Mouse (Mus musculus) neural tube, embryonic 12.5 days (tissue): ENCODE results near the gene Adgrg5. TPM values are rescaled to one million over a fixed set of nuclear protein-coding genes. Genes with fewer than 3 reads are reported as not detected.

Experiments used
- ATAC-seq: fragments of 200-750 bp; cut with Nextera tagmentation; 2 replicates; pipeline ENCODE4 v1.8.0; 2017; ENCODE audit warnings: low read depth, mild to moderate bottlenecking, moderate TSS enrichment, moderate library complexity; ENCODE audit not compliant: low FRiP score
- H3K27ac ChIP-seq: fragments of 300-500 bp; sonication (generic); 2 replicates; pipeline ENCODE4 v1.5.1; 2016
- H3K27me3 ChIP-seq: fragments of 300-500 bp; sonication (generic); replicated peaks from 2 replicates; pipeline ENCODE4 v1.6.1; 2016; ENCODE audit warnings: mild to moderate bottlenecking
- H3K36me3 ChIP-seq: fragments of 300-500 bp; sonication (generic); 2 replicates; pipeline ENCODE4 v1.6.1; 2016; ENCODE audit warnings: mild to moderate bottlenecking
- H3K4me1 ChIP-seq: fragments of 300-500 bp; sonication (generic); 2 replicates; pipeline ENCODE4 v1.6.1; 2016
- H3K4me2 ChIP-seq: fragments of 300-500 bp; sonication (generic); replicated peaks from 2 replicates; pipeline ENCODE4 v1.6.1; 2016; ENCODE audit warnings: mild to moderate bottlenecking
- H3K4me3 ChIP-seq: fragments of 300-500 bp; sonication (generic); 2 replicates; pipeline ENCODE4 v1.5.1; 2016
- H3K9ac ChIP-seq: fragments of 300-500 bp; sonication (generic); 2 replicates; pipeline ENCODE4 v1.6.1; 2016; ENCODE audit warnings: mild to moderate bottlenecking
- H3K9me3 ChIP-seq: fragments of 300-500 bp; sonication (generic); 2 replicates; pipeline ENCODE4 v1.6.1; 2016; ENCODE audit warnings: mild to moderate bottlenecking
- WGBS: fragments of 180-500 bp; shearing (Covaris S2); methylation state at CpG from one replicate; pipeline ENCODE4 v1.1.7; 2016; 5-methylcytosine and 5-hydroxymethylcytosine counted together
- polyA plus RNA-seq: library from polyadenylated mRNA; unstranded; fragments of >200 nt; fragmentation: Nextera tagmentation; extraction: Ambion mirVana; gene quantifications from 2 replicates; pipeline ENCODE4 v1.2.1, GENCODE M21; 2016

Gene Adgrg5
- 0.06 and 0.16 TPM in 2 replicates for polyA plus RNA-seq

DNA sequence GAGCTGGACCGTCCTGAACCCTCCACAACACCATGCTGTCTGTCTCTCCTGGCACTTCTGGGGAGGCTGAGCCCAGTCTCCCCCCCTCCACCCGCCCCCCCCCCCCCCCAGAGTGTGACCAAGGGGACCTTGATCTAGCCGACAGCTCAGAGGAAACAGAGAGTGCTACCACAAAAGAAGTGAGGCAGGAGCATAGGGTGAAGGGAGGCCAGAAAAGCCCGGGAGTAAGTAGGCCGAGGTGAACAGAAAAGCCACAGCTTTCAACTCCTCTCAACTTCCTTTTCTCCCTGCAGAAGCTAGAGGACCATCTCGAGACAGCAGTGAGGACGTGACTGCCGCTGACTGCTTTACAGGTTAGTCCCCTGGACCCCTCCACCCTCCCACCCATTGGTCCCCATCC is at the start of gene Adgrg5:
Gene Adgrg5, plus strand, starts transcription at position 290 of the 400 bp plus-strand sequence.
- no peak within 1 kb of the TSS for H3K4me3 ChIP-seq
- H3K27me3 ChIP-seq: no peaks in the 10 kb centered on the region
- WGBS: 68% methylated on average over 7 of the region's 8 CpGs
- no peak within 1 kb of the TSS for H3K27ac ChIP-seq
- no peak within 1 kb of the TSS for H3K4me2 ChIP-seq
- H3K4me1 ChIP-seq: no peaks in the 10 kb centered on the region
- H3K36me3 ChIP-seq: no peaks in the 10 kb centered on the region
- H3K9ac ChIP-seq: no peak within 1 kb of the TSS
- ATAC-seq: no peak
- no peaks in the 10 kb centered on the region for H3K9me3 ChIP-seq

DNA sequence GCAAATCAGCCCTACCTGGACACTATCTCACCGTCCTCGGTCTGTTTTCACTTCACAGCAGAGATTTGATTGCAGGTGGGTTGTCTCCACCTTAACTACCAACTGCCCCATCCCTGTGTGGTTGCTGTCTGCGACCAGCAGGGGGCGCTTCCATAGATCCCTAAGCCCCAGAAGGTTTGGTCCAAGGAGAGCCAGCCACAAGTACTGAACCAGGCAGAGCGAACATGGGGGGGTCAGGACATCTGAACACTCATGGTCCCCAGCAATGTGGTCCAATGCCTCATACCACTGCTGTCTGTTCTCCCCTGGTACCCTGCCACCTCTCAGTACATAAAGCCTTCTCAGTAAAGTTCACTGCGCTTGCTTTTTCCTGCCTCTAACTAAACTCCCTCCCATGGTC is 49.1 kb upstream of the Adgrg5 start:
- 0 out of 2 replicates have a peak overlapping the region, but pooled peaks have one; percentile 0 for H3K4me3 ChIP-seq
- peaks cover 28% of the 10 kb centered on the region for H3K27me3 ChIP-seq
- H3K9ac ChIP-seq: no peak overlapping the region
- H3K4me2 ChIP-seq: peak overlapping the region; percentile 98
- no peak for ATAC-seq
- H3K36me3 ChIP-seq: no peaks in the 10 kb centered on the region
- 13% methylated on average over 6 of the region's 6 CpGs for WGBS
- H3K4me1 ChIP-seq: peaks cover 40% of the 10 kb centered on the region
- no peak overlapping the region for H3K27ac ChIP-seq
- no peaks in the 10 kb centered on the region for H3K9me3 ChIP-seq

DNA sequence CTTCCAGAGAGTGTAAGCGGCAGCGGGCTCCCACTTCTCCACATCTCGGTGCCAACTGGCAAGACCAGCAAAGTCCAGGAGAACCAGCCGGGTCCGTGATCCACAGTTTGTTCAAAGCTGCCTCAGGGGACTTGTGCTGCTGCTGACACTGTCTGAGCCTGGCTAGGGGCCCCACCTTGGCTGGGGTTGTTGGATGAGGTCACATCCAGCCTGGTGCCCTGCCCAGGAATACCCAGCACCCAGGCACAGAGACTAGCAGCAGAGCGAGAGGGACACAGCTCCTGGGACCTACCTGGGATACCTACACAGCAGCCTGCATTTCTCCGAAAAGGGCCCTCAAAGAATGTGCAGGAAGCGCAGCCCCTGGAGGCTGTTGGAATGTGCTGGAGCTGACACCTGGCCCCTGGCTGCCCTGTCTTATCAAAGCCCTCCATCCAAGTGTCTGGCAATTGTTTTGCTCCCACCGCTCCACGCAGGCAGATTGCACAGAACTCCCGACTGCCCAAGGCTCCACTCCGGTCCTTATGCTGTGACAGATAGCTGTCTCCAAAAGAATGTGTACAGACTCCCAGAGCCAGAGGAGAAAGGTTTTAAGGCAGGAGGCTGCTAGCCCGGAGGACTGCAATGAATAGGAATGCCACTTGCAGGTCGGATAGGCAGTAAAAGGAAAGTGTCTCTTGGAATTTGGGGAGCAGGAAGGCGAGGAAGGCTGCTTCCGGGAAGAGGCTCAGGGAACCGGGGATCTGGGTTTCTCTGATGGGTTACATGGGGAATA is 48.2 kb upstream of the Adgrg5 start:
- Histone ChIP-seq H3K4me3 (peak overlapping the region; percentile 58), H3K9ac (peak overlapping the region; percentile 68; the same call in 1 of the 2 replicates), H3K4me2 (peak overlapping the region; percentile 98), H3K4me1 (peaks cover 30% of the 10 kb centered on the region), H3K27ac (no peak overlapping the region), H3K9me3 (no peaks in the 10 kb centered on the region), H3K27me3 (peaks cover 19% of the 10 kb centered on the region), H3K36me3 (no peaks in the 10 kb centered on the region)
- no peak for ATAC-seq
- 17% methylated on average over 17 of the region's 17 CpGs for WGBS

DNA sequence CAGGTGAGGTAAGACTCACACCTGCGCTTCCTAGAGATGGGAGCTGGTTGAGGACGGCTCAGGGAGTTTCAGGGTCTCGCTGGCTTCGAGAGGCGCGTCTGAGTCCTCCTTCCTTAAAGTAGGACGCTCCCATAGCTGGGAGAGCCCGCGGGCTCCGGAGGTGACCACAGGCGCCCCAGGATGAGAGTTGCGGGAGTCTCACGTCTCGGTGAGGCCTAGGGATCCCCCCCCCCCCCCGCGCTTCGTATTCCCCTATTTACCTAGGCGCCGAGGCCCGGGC is 47.7 kb upstream of the Adgrg5 start:
- Histone ChIP-seq H3K36me3 (no peaks in the 10 kb centered on the region), H3K27me3 (peaks cover 17% of the 10 kb centered on the region), H3K9ac (peak overlapping the region; percentile 68), H3K27ac (no peak overlapping the region), H3K4me1 (peaks cover 25% of the 10 kb centered on the region), H3K4me2 (peak overlapping the region; percentile 98), H3K4me3 (peak overlapping the region; percentile 58), H3K9me3 (no peaks in the 10 kb centered on the region)
- WGBS: under 1% methylated on average over 19 of the region's 20 CpGs
- ATAC-seq: no peak; the same call in 1 of the 2 replicates

DNA sequence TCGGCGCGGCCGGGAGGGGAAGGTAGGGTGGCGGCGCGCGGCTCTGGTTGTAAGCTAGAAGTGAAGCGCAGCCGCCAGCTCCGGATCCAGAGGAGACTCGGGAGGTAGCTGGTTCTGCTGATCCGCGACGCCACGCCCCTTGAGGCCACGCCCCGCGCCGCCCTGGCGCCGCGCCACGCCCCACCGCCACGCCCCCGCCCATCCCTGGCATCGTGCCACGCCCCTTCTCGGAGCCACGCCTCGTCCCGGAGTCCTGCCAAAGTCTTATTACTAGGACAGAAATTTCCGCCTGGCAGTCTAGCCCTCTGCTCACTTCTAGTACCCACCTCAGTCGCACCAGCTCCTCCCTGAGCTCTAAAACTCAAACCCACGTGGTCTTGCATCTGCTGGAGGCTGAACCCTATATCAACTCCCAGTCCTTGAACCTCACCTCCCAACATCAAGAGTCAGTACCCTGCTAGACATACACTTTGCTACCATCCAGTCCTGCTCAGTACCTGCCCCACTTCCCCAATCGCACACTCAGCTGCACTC is 47.2 kb upstream of the Adgrg5 start, which contains the start of gene Dok4:
Gene Dok4, minus strand, starts transcription at position 134 of the 534 bp plus-strand sequence.
- H3K4me3 ChIP-seq: peak within 1 kb of the TSS; percentile 58
- WGBS: under 1% methylated on average over 37 of the region's 37 CpGs
- ATAC-seq: peak; percentile 66
- no peaks in the 10 kb centered on the region for H3K9me3 ChIP-seq
- H3K4me1 ChIP-seq: peaks cover 21% of the 10 kb centered on the region
- H3K27me3 ChIP-seq: peaks cover 17% of the 10 kb centered on the region
- H3K36me3 ChIP-seq: no peaks in the 10 kb centered on the region
- H3K4me2 ChIP-seq: peak within 1 kb of the TSS; percentile 98
- no peak within 1 kb of the TSS for H3K27ac ChIP-seq
- H3K9ac ChIP-seq: peak within 1 kb of the TSS; percentile 68

DNA sequence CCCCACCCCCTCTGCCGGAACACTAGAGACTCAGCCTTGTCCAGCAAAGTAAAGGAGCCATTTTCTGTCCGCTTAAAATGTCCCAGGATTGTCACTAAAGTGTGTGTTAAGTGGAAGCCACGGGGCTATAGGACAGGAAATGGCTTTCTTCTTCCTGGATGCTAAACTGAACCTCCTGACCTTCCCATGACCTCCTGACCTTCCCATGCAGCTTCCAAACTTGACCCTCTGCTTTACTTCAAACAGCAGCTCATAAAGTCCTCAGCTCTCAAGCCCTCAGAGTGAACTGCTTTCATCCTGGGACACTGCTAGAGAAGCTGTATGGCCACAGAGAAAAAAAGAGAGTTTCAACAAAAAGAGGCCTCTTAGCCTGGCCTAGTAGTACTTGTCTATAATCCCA is 46.7 kb upstream of the Adgrg5 start:
- Histone ChIP-seq H3K36me3 (no peaks in the 10 kb centered on the region), H3K9me3 (no peaks in the 10 kb centered on the region), H3K27ac (no peak overlapping the region), H3K9ac (no peak overlapping the region), H3K4me1 (peaks cover 15% of the 10 kb centered on the region), H3K4me2 (peak overlapping the region; percentile 98), H3K27me3 (peaks cover 17% of the 10 kb centered on the region), H3K4me3 (no peak overlapping the region; the same call in 1 of the 2 replicates)
- 40% methylated on average over 3 of the region's 3 CpGs for WGBS
- no peak for ATAC-seq

DNA sequence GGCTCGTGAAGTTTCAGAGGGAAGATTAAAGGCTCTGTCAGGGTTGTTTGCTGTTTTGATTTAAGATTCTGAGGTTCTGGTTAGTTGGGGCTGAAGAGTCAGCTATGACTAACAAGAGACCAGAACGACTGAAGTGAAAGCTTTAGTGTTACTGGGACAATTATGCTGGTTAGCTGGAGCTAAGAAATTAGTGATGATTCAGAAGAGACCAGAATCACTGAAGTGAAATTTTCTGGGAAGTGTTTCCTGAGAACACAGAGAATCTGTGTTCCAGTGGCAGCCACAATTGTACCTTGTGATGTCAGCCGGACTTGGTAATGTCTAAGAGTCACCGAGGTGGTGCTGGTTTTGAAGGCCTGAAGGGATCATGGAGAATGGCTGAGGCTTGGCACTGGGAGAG is 42.8 kb upstream of the Adgrg5 start:
- ATAC-seq: no peak
- Histone ChIP-seq H3K4me3 (no peak overlapping the region), H3K9ac (no peak overlapping the region), H3K36me3 (no peaks in the 10 kb centered on the region), H3K4me2 (no peak overlapping the region), H3K4me1 (no peaks in the 10 kb centered on the region; the same call in 1 of the 2 replicates), H3K27me3 (no peaks in the 10 kb centered on the region), H3K27ac (no peak overlapping the region), H3K9me3 (no peaks in the 10 kb centered on the region)
- 88% methylated on average over 4 of the region's 4 CpGs for WGBS

DNA sequence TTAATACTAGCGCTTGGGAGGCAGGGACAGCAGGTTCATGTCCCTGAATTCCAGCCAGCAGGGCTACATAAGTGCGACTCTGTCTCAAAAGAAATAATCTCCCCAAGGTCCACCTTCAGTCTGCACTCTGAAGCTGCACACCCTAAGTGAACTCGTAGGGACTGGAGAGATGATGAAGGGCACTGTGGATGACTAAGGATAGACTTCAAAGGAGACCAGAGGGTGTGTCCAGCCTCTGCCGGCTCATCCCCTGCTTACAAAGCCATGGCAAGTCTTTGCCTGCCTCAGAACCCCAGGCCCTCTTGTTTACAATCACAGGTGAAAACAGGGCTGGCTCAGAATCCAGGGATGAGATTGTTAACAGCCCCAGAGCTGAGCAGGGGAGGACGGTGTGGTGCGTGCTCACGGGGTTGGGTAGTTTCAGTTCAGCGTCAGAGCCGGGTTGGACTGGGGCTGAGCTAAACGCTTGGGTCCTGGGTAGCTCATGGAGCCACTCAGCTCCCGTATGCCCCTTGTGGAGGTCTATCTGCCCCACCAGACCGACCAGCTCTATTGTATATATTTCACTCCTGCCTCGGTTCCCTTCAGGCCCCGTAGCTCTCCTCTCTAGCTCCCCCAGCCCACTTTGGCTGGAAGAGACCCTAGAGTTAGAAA is 35.0 kb upstream of the Adgrg5 start:
- no peaks in the 10 kb centered on the region for H3K4me1 ChIP-seq
- no peak for ATAC-seq
- H3K27ac ChIP-seq: no peak overlapping the region
- H3K36me3 ChIP-seq: no peaks in the 10 kb centered on the region
- no peaks in the 10 kb centered on the region for H3K9me3 ChIP-seq
- 42% methylated on average over 14 of the region's 14 CpGs for WGBS
- no peaks in the 10 kb centered on the region for H3K27me3 ChIP-seq
- no peak overlapping the region for H3K4me3 ChIP-seq
- H3K4me2 ChIP-seq: no peak overlapping the region
- no peak overlapping the region for H3K9ac ChIP-seq

DNA sequence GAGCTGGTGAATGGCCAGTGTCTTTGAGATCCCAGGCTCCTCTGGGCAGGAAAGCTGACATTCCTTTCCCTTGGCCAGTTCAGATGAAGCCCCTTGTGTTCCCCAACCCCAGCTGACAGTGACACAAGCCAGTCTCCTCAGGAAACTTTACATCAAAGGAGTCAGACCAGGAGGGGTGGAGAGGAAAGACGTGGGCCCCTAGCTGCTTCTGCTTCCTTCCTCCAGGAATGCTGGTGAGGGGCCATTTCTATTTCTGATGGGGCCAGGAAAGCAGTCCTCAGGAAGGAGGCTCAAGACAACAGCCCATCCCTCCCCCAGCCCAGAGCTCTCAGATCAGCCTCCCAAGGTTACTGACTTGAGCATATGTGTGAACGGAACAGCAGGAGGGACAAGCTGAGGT is 30.6 kb upstream of the Adgrg5 start:
- Histone ChIP-seq H3K36me3 (no peaks in the 10 kb centered on the region), H3K4me3 (no peak overlapping the region), H3K27ac (no peak overlapping the region), H3K27me3 (no peaks in the 10 kb centered on the region), H3K4me1 (peaks cover 5% of the 10 kb centered on the region; the same call in 1 of the 2 replicates), H3K4me2 (no peak overlapping the region), H3K9me3 (no peaks in the 10 kb centered on the region), H3K9ac (no peak overlapping the region)
- 42% methylated on average over 2 of the region's 2 CpGs for WGBS
- ATAC-seq: no peak

DNA sequence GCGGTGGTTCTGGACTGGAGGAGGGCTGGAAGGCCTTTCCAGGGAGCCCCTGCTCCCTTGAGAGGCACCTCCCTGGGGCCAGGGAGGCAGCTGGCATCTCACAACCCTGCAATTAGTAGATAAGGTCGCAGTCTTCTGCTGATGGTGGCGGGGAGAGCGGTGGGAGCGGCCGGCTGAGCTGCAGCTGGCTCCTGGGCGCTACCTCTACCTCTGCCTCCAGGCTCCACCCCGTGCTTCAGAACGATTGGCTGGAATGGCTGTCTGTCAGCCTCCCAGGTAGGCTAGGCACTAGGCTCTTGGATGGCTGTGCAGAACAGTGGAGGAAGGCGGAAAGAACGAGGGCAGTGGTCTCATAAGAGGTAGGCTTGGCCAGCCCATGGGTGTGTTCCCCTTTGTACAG is 24.2 kb upstream of the Adgrg5 start:
- H3K4me3 ChIP-seq: no peak overlapping the region
- no peaks in the 10 kb centered on the region for H3K27me3 ChIP-seq
- no peak overlapping the region for H3K27ac ChIP-seq
- peaks cover 42% of the 10 kb centered on the region for H3K4me1 ChIP-seq
- ATAC-seq: no peak
- H3K4me2 ChIP-seq: peak overlapping the region; percentile 31
- no peaks in the 10 kb centered on the region for H3K9me3 ChIP-seq
- H3K9ac ChIP-seq: no peak overlapping the region
- WGBS: 13% methylated on average over 11 of the region's 11 CpGs
- no peaks in the 10 kb centered on the region for H3K36me3 ChIP-seq

DNA sequence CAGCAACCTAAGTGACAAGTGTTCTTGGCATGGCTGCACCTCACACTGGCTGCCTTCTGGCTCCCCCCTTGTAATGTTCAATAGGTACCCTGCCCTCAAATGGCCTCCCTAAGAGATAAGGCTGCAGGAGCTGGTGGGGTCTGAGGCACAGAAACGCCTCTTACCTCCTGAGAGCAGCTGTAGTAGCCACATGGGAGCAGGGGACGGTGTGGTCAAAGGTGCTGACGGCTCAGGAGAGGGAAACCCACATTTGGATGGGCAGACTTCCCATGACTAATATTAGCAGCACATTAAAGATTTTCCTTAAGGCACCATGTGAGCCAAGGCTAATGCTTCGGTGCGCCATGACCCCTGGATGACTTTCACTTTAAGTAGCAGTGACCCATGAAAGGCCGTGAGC is 22.9 kb upstream of the Adgrg5 start:
- Histone ChIP-seq H3K27ac (no peak overlapping the region), H3K27me3 (no peaks in the 10 kb centered on the region), H3K4me2 (peak overlapping the region; percentile 9; the same call in 1 of the 2 replicates), H3K4me3 (no peak overlapping the region), H3K36me3 (no peaks in the 10 kb centered on the region), H3K9ac (no peak overlapping the region), H3K9me3 (no peaks in the 10 kb centered on the region), H3K4me1 (peaks cover 36% of the 10 kb centered on the region)
- ATAC-seq: no peak
- WGBS: 16% methylated on average over 6 of the region's 6 CpGs

DNA sequence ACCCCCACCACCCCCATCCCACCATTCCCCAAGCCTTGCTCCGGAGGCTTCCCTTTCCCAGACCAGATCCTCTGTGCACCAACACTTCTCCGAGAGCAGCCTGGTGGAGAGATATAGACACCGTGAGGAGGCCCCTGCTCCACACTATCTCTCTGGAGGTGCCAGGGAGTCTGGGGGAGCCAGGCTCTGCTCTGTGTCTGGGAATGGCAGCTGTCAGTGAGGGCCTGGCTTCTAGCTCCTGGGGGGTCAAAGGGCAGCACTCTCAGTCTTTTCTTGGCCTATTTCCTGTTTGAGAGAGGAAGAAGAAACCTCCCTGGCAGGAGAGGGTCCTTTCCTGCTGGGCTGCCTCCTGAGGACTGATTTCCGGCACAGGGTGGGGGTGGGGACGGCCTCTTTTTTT is 22.5 kb upstream of the Adgrg5 start:
- no peak overlapping the region for H3K9ac ChIP-seq
- peaks cover 36% of the 10 kb centered on the region for H3K4me1 ChIP-seq
- H3K27me3 ChIP-seq: no peaks in the 10 kb centered on the region
- H3K27ac ChIP-seq: no peak overlapping the region
- H3K9me3 ChIP-seq: no peaks in the 10 kb centered on the region
- no peaks in the 10 kb centered on the region for H3K36me3 ChIP-seq
- 25% methylated on average over 5 of the region's 5 CpGs for WGBS
- no peak overlapping the region for H3K4me3 ChIP-seq
- peak overlapping the region; percentile 9; the same call in 1 of the 2 replicates for H3K4me2 ChIP-seq
- no peak for ATAC-seq
